Mouse (Mus musculus): Measurements from ENCODE around the gene 9430097D07Rik. TPM values are rescaled to one million over a fixed set of nuclear protein-coding genes. Genes with fewer than 3 reads are reported as not detected.

Gene 9430097D07Rik
- total RNA-seq (2021) = not detected in 2 replicates
- long read RNA-seq, experiment 1 = 0 reads
- long read RNA-seq, experiment 2 = 0 reads

- DNase-seq = peak; percentile 49
These were observed at the start of gene 9430097D07Rik for GRCm38 (mm10) chr2:32575586-32576160. TSS of gene 9430097D07Rik (minus strand) at chr2:32575684.

GRCm38 (mm10) chr2:32624111-32624748 is 48.7 kb upstream of the 9430097D07Rik start:
- no peak for DNase-seq

GRCm38 (mm10) chr2:32621517-32621859 is 46.0 kb upstream of the 9430097D07Rik start, which contains the start of gene Ak1:
TSS of gene Ak1 (plus strand) at chr2:32621758.
- DNase-seq = no peak

- DNase-seq = peak; percentile 85
These were observed 45.4 kb upstream of the 9430097D07Rik start for GRCm38 (mm10) chr2:32620682-32621516.

GRCm38 (mm10) chr2:32618051-32618450 is 42.6 kb upstream of the 9430097D07Rik start:
- no peak for DNase-seq

- no peak for DNase-seq
These were observed 42.1 kb upstream of the 9430097D07Rik start for GRCm38 (mm10) chr2:32617601-32618000.

- DNase-seq = no peak
These were observed 41.6 kb upstream of the 9430097D07Rik start for GRCm38 (mm10) chr2:32617109-32617508.

GRCm38 (mm10) chr2:32612274-32612673 is 36.8 kb upstream of the 9430097D07Rik start:
- no peak for DNase-seq

GRCm38 (mm10) chr2:32610610-32611229 is 35.2 kb upstream of the 9430097D07Rik start:
- DNase-seq = peak; percentile 66

GRCm38 (mm10) chr2:32608778-32609435 is 33.4 kb upstream of the 9430097D07Rik start:
- DNase-seq = no peak

- peak; percentile 90 for DNase-seq
These were observed 32.8 kb upstream of the 9430097D07Rik start for GRCm38 (mm10) chr2:32608141-32608777.

GRCm38 (mm10) chr2:32607262-32607947 is 31.9 kb upstream of the 9430097D07Rik start:
- DNase-seq = peak; percentile 64

- DNase-seq = peak; percentile 94
These were observed 31.0 kb upstream of the 9430097D07Rik start for GRCm38 (mm10) chr2:32606161-32607142.

GRCm38 (mm10) chr2:32604631-32605030 is 29.1 kb upstream of the 9430097D07Rik start:
- no peak for DNase-seq

- DNase-seq = peak; percentile 92
These were observed 27.1 kb upstream of the 9430097D07Rik start for GRCm38 (mm10) chr2:32602600-32603054.

GRCm38 (mm10) chr2:32601417-32602065 is 26.1 kb upstream of the 9430097D07Rik start:
- peak; percentile 66 for DNase-seq

- DNase-seq = no peak
These were observed 23.9 kb upstream of the 9430097D07Rik start, which contains the start of gene St6galnac6 for GRCm38 (mm10) chr2:32599409-32599808. TSS of gene St6galnac6 (plus strand) at chr2:32599709.

- peak; percentile 38 for DNase-seq
These were observed 23.0 kb upstream of the 9430097D07Rik start for GRCm38 (mm10) chr2:32598506-32598905.

GRCm38 (mm10) chr2:32597699-32598098 is 22.2 kb upstream of the 9430097D07Rik start:
- DNase-seq = no peak

Data from adrenal gland, postnatal 14 days (tissue).